Mouse (Mus musculus): Measurements from ENCODE around the gene Eid1.

DNA sequence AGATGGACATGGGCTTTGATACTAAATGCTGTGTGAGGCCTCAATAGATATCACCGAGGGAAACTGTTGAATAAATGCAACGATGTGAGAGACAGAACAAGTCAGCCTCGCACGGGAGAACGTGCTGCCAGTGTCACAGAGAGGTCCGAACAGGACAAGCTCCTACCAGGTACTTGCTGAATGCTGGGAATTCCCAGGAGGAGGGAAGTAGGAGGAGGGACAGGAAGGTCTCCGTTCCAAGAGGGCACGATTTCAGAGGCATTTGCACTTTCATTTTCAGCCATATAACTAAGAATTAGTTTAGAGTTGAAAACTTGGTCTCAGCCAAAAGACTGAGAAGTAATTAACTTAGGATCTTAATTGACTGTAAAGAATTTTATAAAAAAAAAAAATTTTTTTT, 21.3 kb upstream of the Eid1 start:
- no peak for TF ChIP-seq CTCF (IDR thresholded peaks at IDR 0.05; ENCODE audit: low read depth, low read length)
- TF ChIP-seq POLR2A (IDR thresholded peaks at IDR 0.05; ENCODE audit: borderline replicate concordance, low read depth, low read length) = no peak

Measured in bone marrow macrophage, adult 2 months (primary cell).